Mouse (Mus musculus): ENCODE results near the gene Ttc28.
"Not testable (repeated sequence)": the region's sequence is repeated elsewhere in the genome, so short reads cannot be mapped to it uniquely, and the experiment has no call there.

The Ttc28 gene

GRCm38 (mm10) chr5:110879584-110880374 lies at the start of gene Ttc28:
Ttc28 (plus strand) TSS chr5:110879803.
- DNase-seq (ENCODE audit: low spot score in 2 of 2) = peak; percentile 78 to 82

- no peak for DNase-seq (ENCODE audit: low spot score in 2 of 2)
These were observed 48.4 kb upstream of the Ttc28 start for GRCm38 (mm10) chr5:110831036-110831720.

GRCm38 (mm10) chr5:110835959-110836358 lies 43.6 kb upstream of the Ttc28 start:
- peak in 1 of 2 experiments; percentile 17 for DNase-seq (ENCODE audit: low spot score in 2 of 2)

- DNase-seq (ENCODE audit: low spot score in 2 of 2) = not testable (repeated sequence)
These were observed 41.6 kb upstream of the Ttc28 start for GRCm38 (mm10) chr5:110838016-110838415.

GRCm38 (mm10) chr5:110839038-110839677 lies 40.4 kb upstream of the Ttc28 start:
- DNase-seq (ENCODE audit: low spot score in 2 of 2) = no peak

GRCm38 (mm10) chr5:110839678-110840365 lies 39.8 kb upstream of the Ttc28 start, which contains the start of the genes Hscb and Chek2:
Hscb (minus strand) TSS chr5:110839777.
Chek2 (plus strand) TSS chr5:110839979.
- peak; percentile 93 to 96 for DNase-seq (ENCODE audit: low spot score in 2 of 2)

GRCm38 (mm10) chr5:110840465-110840864 lies 39.1 kb upstream of the Ttc28 start:
- DNase-seq (ENCODE audit: low spot score in 2 of 2) = peak in 1 of 2 experiments; percentile 29

GRCm38 (mm10) chr5:110841046-110841862 lies 38.3 kb upstream of the Ttc28 start:
- DNase-seq (ENCODE audit: low spot score in 2 of 2) = no peak

- no peak for DNase-seq (ENCODE audit: low spot score in 2 of 2)
These were observed 26.6 kb upstream of the Ttc28 start for GRCm38 (mm10) chr5:110852990-110853389.

- no peak for DNase-seq (ENCODE audit: low spot score in 2 of 2)
These were observed 22.5 kb upstream of the Ttc28 start for GRCm38 (mm10) chr5:110857091-110857490.

GRCm38 (mm10) chr5:110859013-110859650 lies 20.5 kb upstream of the Ttc28 start:
- peak; percentile 20 to 49 for DNase-seq (ENCODE audit: low spot score in 2 of 2)

GRCm38 (mm10) chr5:110860445-110860844 lies 19.2 kb upstream of the Ttc28 start:
- DNase-seq (ENCODE audit: low spot score in 2 of 2) = no peak

- no peak for DNase-seq (ENCODE audit: low spot score in 2 of 2)
These were observed 11.1 kb upstream of the Ttc28 start for GRCm38 (mm10) chr5:110868460-110868859.

GRCm38 (mm10) chr5:110869242-110869669 lies 10.3 kb upstream of the Ttc28 start:
- DNase-seq (ENCODE audit: low spot score in 2 of 2) = peak; percentile 42 to 45

- no peak for DNase-seq (ENCODE audit: low spot score in 2 of 2)
These were observed 6.4 kb upstream of the Ttc28 start for GRCm38 (mm10) chr5:110873160-110873559.

GRCm38 (mm10) chr5:110874711-110875110 lies 4.9 kb upstream of the Ttc28 start:
- DNase-seq (ENCODE audit: low spot score in 2 of 2) = no peak

- DNase-seq (ENCODE audit: low spot score in 2 of 2) = no peak
These were observed 4.3 kb upstream of the Ttc28 start for GRCm38 (mm10) chr5:110875286-110875685.

GRCm38 (mm10) chr5:110877666-110878505 lies 1.7 kb upstream of the Ttc28 start:
- no peak for DNase-seq (ENCODE audit: low spot score in 2 of 2)

- DNase-seq (ENCODE audit: low spot score in 2 of 2) = not testable (repeated sequence)
These were observed 1.1 kb upstream of the Ttc28 start for GRCm38 (mm10) chr5:110878526-110878925.

Data from urinary bladder, adult 18-20 months (tissue).